Mouse (Mus musculus): ENCODE results near the gene Pdhb. TPM values are rescaled to one million over a fixed set of nuclear protein-coding genes. Genes with fewer than 3 reads are reported as not detected.
"Not testable (repeated sequence)": the region's sequence is repeated elsewhere in the genome, so short reads cannot be mapped to it uniquely, and the experiment has no call there.

Pdhb gene
- polyA plus RNA-seq, 1 experiment from 2014 or later = 606 TPM

DNA sequence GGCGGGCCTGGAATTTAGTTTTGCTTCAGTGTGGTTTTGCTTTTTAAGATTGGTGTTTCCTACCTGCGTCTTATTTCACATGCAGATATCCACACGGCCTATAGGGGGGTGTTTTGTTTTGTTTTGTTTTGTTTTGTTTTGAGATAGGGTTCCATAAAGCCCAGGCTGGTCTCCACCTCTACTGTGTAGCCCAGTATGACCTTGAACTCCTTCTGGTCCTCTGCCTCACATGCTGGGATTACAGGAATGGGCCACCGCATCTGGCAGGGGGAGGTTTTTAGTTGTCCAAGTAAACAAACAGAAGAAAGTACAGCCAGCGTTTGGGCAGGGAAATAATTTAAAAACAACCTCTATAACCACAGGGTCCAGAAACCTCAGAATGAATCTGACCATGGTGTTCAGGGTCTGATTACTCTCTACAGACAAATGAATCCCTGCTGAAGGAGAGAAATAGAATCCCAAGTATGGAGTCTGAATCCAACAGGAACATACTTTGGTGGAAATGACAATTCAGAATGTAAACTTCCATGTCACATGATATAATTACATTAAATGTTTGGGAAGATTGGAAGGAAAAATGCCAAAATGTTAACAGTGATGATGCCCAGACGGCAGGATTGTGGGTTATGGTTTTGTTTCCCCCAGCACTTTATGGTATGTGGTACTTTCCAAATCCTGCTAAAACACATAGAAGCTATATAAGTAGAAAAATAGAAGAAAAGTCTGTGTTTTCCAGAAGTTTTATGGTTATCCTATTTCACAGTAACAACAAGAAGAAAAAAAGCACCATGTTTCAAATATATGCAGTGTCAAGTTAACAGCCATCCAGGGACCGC, 48.6 kb downstream of the Pdhb start:
- Histone ChIP-seq H3K4me2 (no peak overlapping the region), H3K36me3 (peaks cover 10% of the 10 kb centered on the region; the same call in 1 of the 2 replicates), H3K27ac (no peak overlapping the region), H3K27me3 (no peaks in the 10 kb centered on the region), H3K9me3 (replicated peaks) (no peaks in the 10 kb centered on the region), H3K4me1 (replicated peaks) (no peaks in the 10 kb centered on the region; the same call in 1 of the 2 replicates), H3K4me3 (no peak overlapping the region), H3K9ac (no peak overlapping the region)
- ATAC-seq (replicated peaks; ENCODE audit: insufficient number of reproducible peaks, insufficient read depth, low FRiP score, low read depth) = no peak
- WGBS = 68% methylated on average over 7 of the region's 7 CpGs

DNA sequence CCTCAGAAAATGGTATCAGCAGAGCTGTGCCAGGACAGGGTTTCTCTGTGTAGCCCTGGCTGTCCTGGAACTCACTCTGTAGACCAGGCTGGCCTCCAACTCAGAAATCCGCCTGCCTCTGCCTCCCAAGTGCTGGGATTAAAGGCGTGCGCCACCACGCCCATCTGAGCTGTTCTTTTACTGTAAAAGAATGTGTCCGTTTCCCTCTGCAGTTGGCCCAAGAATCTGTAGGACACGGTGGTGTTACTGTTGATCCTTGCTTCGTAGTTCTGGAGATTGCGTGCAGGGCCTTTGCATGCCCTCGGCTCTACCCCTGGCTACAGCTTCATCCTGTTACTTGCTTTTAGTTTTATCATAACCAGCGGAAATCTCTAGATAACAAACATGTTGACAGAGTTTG, 49.2 kb downstream of the Pdhb start:
- not testable (repeated sequence) for H3K27ac ChIP-seq; H3K4me2 ChIP-seq; H3K4me3 ChIP-seq; H3K9me3 ChIP-seq (replicated peaks); ATAC-seq (replicated peaks; ENCODE audit: insufficient number of reproducible peaks, insufficient read depth, low FRiP score, low read depth); H3K4me1 ChIP-seq (replicated peaks); H3K9ac ChIP-seq; H3K27me3 ChIP-seq
- H3K36me3 ChIP-seq = peaks cover 10% of the 10 kb centered on the region; the same call in 1 of the 2 replicates
- WGBS = 76% methylated on average over 10 of the region's 10 CpGs

DNA sequence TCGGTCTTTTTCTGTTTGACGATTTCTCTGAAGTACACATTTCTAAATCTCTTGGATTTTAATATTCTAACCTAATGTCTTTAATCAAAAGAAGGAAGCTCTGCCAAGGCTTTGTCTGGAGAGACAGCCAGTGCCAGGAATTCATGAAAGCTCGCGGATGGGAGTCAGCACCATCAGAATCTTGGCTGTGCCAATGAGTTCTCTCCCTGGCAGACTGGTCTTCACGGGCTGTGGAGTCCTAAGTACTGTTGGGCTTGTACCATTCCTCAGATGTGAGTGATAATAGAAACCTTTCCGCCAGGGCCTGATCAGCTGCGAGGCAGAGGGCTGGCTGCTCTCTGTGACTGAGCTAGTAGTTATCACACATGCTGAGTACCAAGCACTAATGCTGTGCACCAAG, 49.7 kb downstream of the Pdhb start:
- no peak overlapping the region for H3K4me3 ChIP-seq
- H3K27me3 ChIP-seq = no peaks in the 10 kb centered on the region
- H3K36me3 ChIP-seq = peaks cover 10% of the 10 kb centered on the region; the same call in 1 of the 2 replicates
- no peak overlapping the region for H3K27ac ChIP-seq
- H3K4me1 ChIP-seq (replicated peaks) = no peaks in the 10 kb centered on the region; the same call in 1 of the 2 replicates
- no peak overlapping the region for H3K9ac ChIP-seq
- 82% methylated on average over 7 of the region's 7 CpGs for WGBS
- no peak overlapping the region for H3K4me2 ChIP-seq
- ATAC-seq (replicated peaks; ENCODE audit: insufficient number of reproducible peaks, insufficient read depth, low FRiP score, low read depth) = no peak
- no peaks in the 10 kb centered on the region for H3K9me3 ChIP-seq (replicated peaks)

DNA sequence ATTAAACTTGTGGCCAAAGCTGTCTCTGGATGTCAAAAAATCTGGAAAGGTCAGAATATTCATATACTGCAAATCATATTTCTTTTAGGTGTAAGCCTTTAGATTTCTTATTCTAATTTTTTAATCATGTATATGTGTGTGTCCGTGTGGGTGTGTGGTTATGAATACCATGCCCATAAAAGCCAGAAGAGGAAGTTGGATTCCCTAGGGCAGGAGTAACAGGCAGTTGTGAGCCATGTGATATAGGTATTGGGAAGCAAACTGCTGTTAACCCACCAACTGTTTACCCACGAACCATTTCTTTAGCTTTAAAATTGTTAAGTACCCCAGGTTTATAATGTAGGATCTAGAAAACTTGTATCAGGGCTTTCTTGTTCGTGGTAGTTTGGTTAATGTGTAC, 52.9 kb downstream of the Pdhb start:
- ATAC-seq (replicated peaks; ENCODE audit: insufficient number of reproducible peaks, insufficient read depth, low FRiP score, low read depth) = no peak
- H3K4me3 ChIP-seq = no peak overlapping the region
- H3K4me2 ChIP-seq = no peak overlapping the region
- 80% methylated on average over 3 of the region's 3 CpGs for WGBS
- peaks cover 2% of the 10 kb centered on the region; the same call in 1 of the 2 replicates for H3K4me1 ChIP-seq (replicated peaks)
- no peaks in the 10 kb centered on the region for H3K27me3 ChIP-seq
- no peaks in the 10 kb centered on the region for H3K9me3 ChIP-seq (replicated peaks)
- H3K36me3 ChIP-seq = 0 out of 2 replicates have a peak, but pooled peaks cover 3% of the 10 kb centered on the region
- no peak overlapping the region for H3K9ac ChIP-seq
- no peak overlapping the region for H3K27ac ChIP-seq

DNA sequence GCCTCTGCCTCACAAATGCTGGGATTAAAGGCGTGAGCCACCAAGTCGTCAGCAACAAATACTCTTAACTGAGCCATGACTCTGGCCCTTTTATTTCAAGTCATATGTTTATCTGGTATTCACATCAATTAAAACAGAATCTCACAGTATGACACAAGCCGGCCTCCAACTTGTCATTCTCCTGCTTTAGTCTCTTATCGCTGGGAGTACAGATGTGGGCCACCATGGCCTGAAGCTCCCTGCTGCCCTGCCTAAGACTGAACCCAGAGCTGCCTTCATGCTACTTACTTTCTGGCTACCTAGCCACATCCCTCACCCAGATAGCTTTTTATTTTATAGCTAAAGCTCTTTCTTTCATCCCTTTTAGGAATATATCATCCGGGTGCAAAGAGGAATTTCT, 53.4 kb downstream of the Pdhb start:
- Histone ChIP-seq H3K4me3 (no peak overlapping the region), H3K9ac (no peak overlapping the region), H3K27ac (no peak overlapping the region), H3K4me1 (replicated peaks) (peaks cover 2% of the 10 kb centered on the region; the same call in 1 of the 2 replicates), H3K9me3 (replicated peaks) (no peaks in the 10 kb centered on the region), H3K36me3 (0 out of 2 replicates have a peak, but pooled peaks cover 3% of the 10 kb centered on the region), H3K4me2 (no peak overlapping the region), H3K27me3 (no peaks in the 10 kb centered on the region)
- 86% methylated on average over 5 of the region's 5 CpGs for WGBS
- ATAC-seq (replicated peaks; ENCODE audit: insufficient number of reproducible peaks, insufficient read depth, low FRiP score, low read depth) = no peak

DNA sequence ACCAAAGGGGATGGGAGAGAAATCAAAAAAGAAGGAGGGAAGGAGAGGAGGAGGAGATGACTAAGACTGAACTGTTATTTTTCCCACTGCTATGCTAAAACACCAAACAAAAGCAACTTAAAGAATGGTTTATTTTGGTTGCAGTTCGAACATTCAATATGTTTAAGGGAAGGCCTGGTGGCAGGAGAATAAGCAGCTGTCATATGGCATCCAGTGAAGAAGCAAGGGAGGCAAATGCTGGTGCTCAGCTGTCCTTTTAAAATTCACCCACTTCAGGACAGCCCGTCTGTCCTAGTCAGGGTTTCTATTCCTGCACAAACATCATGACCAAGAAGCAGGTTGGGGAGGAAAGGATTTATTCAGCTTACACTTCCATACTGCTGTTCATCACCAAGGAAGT, 55.5 kb downstream of the Pdhb start:
- Histone ChIP-seq H3K27ac (no peak overlapping the region), H3K9me3 (replicated peaks) (no peaks in the 10 kb centered on the region), H3K9ac (no peak overlapping the region), H3K4me2 (no peak overlapping the region), H3K4me1 (replicated peaks) (peaks cover 2% of the 10 kb centered on the region; the same call in 1 of the 2 replicates), H3K4me3 (no peak overlapping the region), H3K36me3 (0 out of 2 replicates have a peak, but pooled peaks cover 3% of the 10 kb centered on the region), H3K27me3 (no peaks in the 10 kb centered on the region)
- no peak for ATAC-seq (replicated peaks; ENCODE audit: insufficient number of reproducible peaks, insufficient read depth, low FRiP score, low read depth)
- WGBS = 74% methylated on average over 2 of the region's 2 CpGs

Other genes starting within 250 kb of the Pdhb start
- gene Gm45521, start 215.7 kb downstream of the Pdhb start, polyA plus RNA-seq (2015; fragmentation: Nextera tagmentation; extraction: Ambion mirVana) = not detected in 2 replicates
- 0.13 and 0.74 TPM in 2 replicates for gene Dnase1l3, start 178.5 kb downstream of the Pdhb start, polyA plus RNA-seq (2015; fragmentation: Nextera tagmentation; extraction: Ambion mirVana)
- gene Abhd6, start 170.1 kb downstream of the Pdhb start, polyA plus RNA-seq (2015; fragmentation: Nextera tagmentation; extraction: Ambion mirVana) = 9.9 and 14.7 TPM in 2 replicates
- gene Rpp14, start 92.7 kb downstream of the Pdhb start, polyA plus RNA-seq (2015; fragmentation: Nextera tagmentation; extraction: Ambion mirVana) = 39.3 and 40.3 TPM in 2 replicates
- 30.0 and 32.1 TPM in 2 replicates for gene Pxk, start 74.8 kb downstream of the Pdhb start, polyA plus RNA-seq (2015; fragmentation: Nextera tagmentation; extraction: Ambion mirVana)
- 12.5 and 12.6 TPM in 2 replicates for gene Kctd6, start 41.1 kb upstream of the Pdhb start, polyA plus RNA-seq (2015; fragmentation: Nextera tagmentation; extraction: Ambion mirVana)
- gene Acox2, start 86.3 kb upstream of the Pdhb start, polyA plus RNA-seq (2015; fragmentation: Nextera tagmentation; extraction: Ambion mirVana) = 0.82 TPM in 1 of 2 replicates, not detected in the other
- gene Fam107a, start 145.0 kb upstream of the Pdhb start, polyA plus RNA-seq (2015; fragmentation: Nextera tagmentation; extraction: Ambion mirVana) = 0.44 and 0.62 TPM in 2 replicates
- 0.13 and 1.5 TPM in 2 replicates for gene Oit1, start 205.7 kb upstream of the Pdhb start, polyA plus RNA-seq (2015; fragmentation: Nextera tagmentation; extraction: Ambion mirVana)

Data from heart, embryonic 15.5 days (tissue).